ENCODE assay signal across 7 mouse cellular contexts in the genomic region with DNA sequence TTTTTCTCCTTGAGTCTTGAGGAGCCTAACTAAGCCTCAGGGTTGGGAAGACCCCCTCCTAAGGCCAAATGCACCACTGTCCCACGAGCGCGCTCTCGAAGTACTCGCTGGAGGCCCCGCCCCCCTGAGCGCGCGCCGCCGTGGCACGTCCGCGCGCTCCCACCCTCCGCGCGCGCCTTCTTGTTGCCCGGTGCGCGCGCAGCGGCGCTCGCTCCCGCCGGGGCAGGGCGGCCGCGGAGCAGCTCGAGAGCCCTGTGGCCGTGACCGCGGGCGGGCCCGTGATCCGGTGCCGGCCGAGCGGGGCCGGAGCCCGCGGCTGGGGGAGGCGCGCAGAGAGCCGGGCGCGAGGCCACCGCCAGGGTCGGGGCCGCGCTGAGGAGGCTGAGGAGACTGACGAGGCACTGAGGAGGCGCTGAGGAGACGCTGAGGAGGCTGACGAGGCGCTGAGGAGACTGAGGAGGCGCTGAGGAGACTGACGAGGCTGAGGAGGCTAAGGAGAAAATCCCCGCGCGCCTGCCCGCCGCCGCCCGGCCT. TPM values are rescaled to one million over a fixed set of nuclear protein-coding genes. Genes with fewer than 3 reads are reported as not detected.
A peak's percentile ranks its signal among the peaks of the same experiment; 100 is the strongest.
DNase-seq lines count a peak whose midpoint lies in the region; ATAC-seq and TF ChIP-seq lines count a peak whose summit lies in the region.

A gene (plus strand): TSS at position 207 of the 534 bp plus-strand sequence.

- DNase-seq in heart, embryonic 10.5 days (ENCODE audit: low spot score): peak; percentile 87
- peak; percentile 91 for DNase-seq in limb, embryonic 14.5 days (ENCODE audit: low spot score)
- peak; percentile 36 to 65 for DNase-seq in spleen, postnatal 14 days (ENCODE audit: low spot score in 2 of 2)

- no peak for TF ChIP-seq CTCF in bone marrow, adult 2 months (IDR thresholded peaks at IDR 0.05; ENCODE audit: control insufficient read depth, insufficient read depth, low read length)

- H3K9me3 ChIP-seq in embryonic facial prominence, embryonic 13.5 days: no peaks in the 10 kb centered on the region
- H3K9me3 ChIP-seq in heart, embryonic 10.5 days: no peaks in the 10 kb centered on the region
- no peaks in the 10 kb centered on the region for H3K9me3 ChIP-seq in kidney, embryonic 14.5 days (ENCODE audit: control insufficient read depth, low read length)
- H3K9me3 ChIP-seq in limb, embryonic 14.5 days (ENCODE audit: control insufficient read depth, low read length): no peaks in the 10 kb centered on the region
- H3K9me3 ChIP-seq in midbrain, embryonic 16.5 days (replicated peaks; ENCODE audit: control insufficient read depth, low read length, poor library complexity, severe bottlenecking): no peaks in the 10 kb centered on the region

- H3K27ac ChIP-seq in bone marrow, adult 2 months (ENCODE audit: control insufficient read depth, insufficient read depth, low read depth, low read length, poor library complexity): peak within 1 kb of the TSS; percentile 61; the same call in 1 of the 2 replicates
- peak within 1 kb of the TSS; percentile 98 for H3K27ac ChIP-seq in embryonic facial prominence, embryonic 13.5 days
- H3K27ac ChIP-seq in heart, embryonic 10.5 days: peak within 1 kb of the TSS; percentile 98
- H3K27ac ChIP-seq in kidney, embryonic 14.5 days (ENCODE audit: low read depth, low read length): peak within 1 kb of the TSS; percentile 96
- H3K27ac ChIP-seq in limb, embryonic 14.5 days (replicated peaks; ENCODE audit: low read depth, low read length): peak within 1 kb of the TSS; percentile 93
- peak within 1 kb of the TSS; percentile 98 for H3K27ac ChIP-seq in midbrain, embryonic 16.5 days (ENCODE audit: low read length)

- peak within 1 kb of the TSS; percentile 67 for H3K4me3 ChIP-seq in bone marrow, adult 2 months (replicated peaks; ENCODE audit: control insufficient read depth, low read depth, low read length)
- H3K4me3 ChIP-seq in embryonic facial prominence, embryonic 13.5 days: peak within 1 kb of the TSS; percentile 94
- H3K4me3 ChIP-seq in heart, embryonic 10.5 days: peak within 1 kb of the TSS; percentile 89
- peak within 1 kb of the TSS; percentile 94 for H3K4me3 ChIP-seq in kidney, embryonic 14.5 days (ENCODE audit: low read length)
- H3K4me3 ChIP-seq in limb, embryonic 14.5 days (replicated peaks; ENCODE audit: low read length): peak within 1 kb of the TSS; percentile 89
- peak within 1 kb of the TSS; percentile 97 for H3K4me3 ChIP-seq in midbrain, embryonic 16.5 days (ENCODE audit: low read depth, low read length)

- peak within 1 kb of the TSS; percentile 95 for H3K9ac ChIP-seq in embryonic facial prominence, embryonic 13.5 days
- H3K9ac ChIP-seq in kidney, embryonic 14.5 days (ENCODE audit: low read depth, low read length): peak within 1 kb of the TSS; percentile 96
- H3K9ac ChIP-seq in limb, embryonic 14.5 days (ENCODE audit: low read depth, low read length, severe bottlenecking): peak within 1 kb of the TSS; percentile 97
- H3K9ac ChIP-seq in midbrain, embryonic 16.5 days (ENCODE audit: low read depth, low read length): peak within 1 kb of the TSS; percentile 99

- H3K4me2 ChIP-seq in embryonic facial prominence, embryonic 13.5 days: peak within 1 kb of the TSS; percentile 83
- peak within 1 kb of the TSS; percentile 73 for H3K4me2 ChIP-seq in kidney, embryonic 14.5 days (replicated peaks; ENCODE audit: low read depth, low read length)
- H3K4me2 ChIP-seq in limb, embryonic 14.5 days (replicated peaks; ENCODE audit: low read depth, low read length, severe bottlenecking): peak within 1 kb of the TSS; percentile 82
- peak within 1 kb of the TSS; percentile 74 for H3K4me2 ChIP-seq in midbrain, embryonic 16.5 days (ENCODE audit: low read length)

- TF ChIP-seq POLR2A in bone marrow, adult 2 months (IDR thresholded peaks at IDR 0.05; ENCODE audit: borderline replicate concordance, control insufficient read depth, low read depth, low read length): no peak
- TF ChIP-seq POLR2A in limb, embryonic 14.5 days (IDR thresholded peaks at IDR 0.05; ENCODE audit: borderline replicate concordance, extremely low read depth, insufficient read depth, insufficient read length): peak; percentile 80; the same call in 1 of the 2 replicates

- peak; percentile 91 for ATAC-seq in embryonic facial prominence, embryonic 13.5 days (ENCODE audit: insufficient number of reproducible peaks, insufficient read depth, low FRiP score, low TSS enrichment, low read depth)
- ATAC-seq in kidney, embryonic 14.5 days (ENCODE audit: low FRiP score, low TSS enrichment): peak; percentile 96
- peak; percentile 86 for ATAC-seq in limb, embryonic 14.5 days (ENCODE audit: low FRiP score, low read depth)
- ATAC-seq in midbrain, embryonic 16.5 days: peak; percentile 93

- no peaks in the 10 kb centered on the region for H3K27me3 ChIP-seq in embryonic facial prominence, embryonic 13.5 days
- no peaks in the 10 kb centered on the region for H3K27me3 ChIP-seq in heart, embryonic 10.5 days (ENCODE audit: insufficient read depth, poor library complexity, severe bottlenecking)
- no peaks in the 10 kb centered on the region for H3K27me3 ChIP-seq in kidney, embryonic 14.5 days (ENCODE audit: control insufficient read depth, insufficient read depth, low read length)
- H3K27me3 ChIP-seq in limb, embryonic 14.5 days (ENCODE audit: control insufficient read depth, insufficient read depth, low read length): no peaks in the 10 kb centered on the region
- no peaks in the 10 kb centered on the region for H3K27me3 ChIP-seq in midbrain, embryonic 16.5 days (ENCODE audit: control insufficient read depth, insufficient read depth, low read depth, low read length)

- 3% methylated on average over 67 of the region's 67 CpGs for WGBS in bone marrow, adult 2 months
- WGBS in embryonic facial prominence, embryonic 13.5 days: under 1% methylated on average over 67 of the region's 67 CpGs
- under 1% methylated on average over 64 of the region's 67 CpGs for WGBS in heart, embryonic 10.5 days
- WGBS in kidney, embryonic 14.5 days: under 1% methylated on average over 61 of the region's 67 CpGs
- WGBS in limb, embryonic 14.5 days: 1% methylated on average over 54 of the region's 67 CpGs
- under 1% methylated on average over 58 of the region's 67 CpGs for WGBS in midbrain, embryonic 16.5 days

- H3K4me1 ChIP-seq in bone marrow, adult 2 months (ENCODE audit: control insufficient read depth, insufficient read depth, low read length): no peaks in the 10 kb centered on the region
- peaks cover 14% of the 10 kb centered on the region for H3K4me1 ChIP-seq in embryonic facial prominence, embryonic 13.5 days
- H3K4me1 ChIP-seq in heart, embryonic 10.5 days: peaks cover 13% of the 10 kb centered on the region
- no peaks in the 10 kb centered on the region for H3K4me1 ChIP-seq in kidney, embryonic 14.5 days (ENCODE audit: control insufficient read depth, insufficient read depth, low read length)
- peaks cover 9% of the 10 kb centered on the region; the same call in 1 of the 2 replicates for H3K4me1 ChIP-seq in limb, embryonic 14.5 days (ENCODE audit: control insufficient read depth, insufficient read depth, low read length)
- peaks cover 24% of the 10 kb centered on the region for H3K4me1 ChIP-seq in midbrain, embryonic 16.5 days (ENCODE audit: control insufficient read depth, insufficient read depth, low read length)

- H3K36me3 ChIP-seq in embryonic facial prominence, embryonic 13.5 days: no peaks in the 10 kb centered on the region
- no peaks in the 10 kb centered on the region for H3K36me3 ChIP-seq in heart, embryonic 10.5 days
- no peaks in the 10 kb centered on the region for H3K36me3 ChIP-seq in kidney, embryonic 14.5 days (ENCODE audit: control insufficient read depth, insufficient read depth, low read length)
- no peaks in the 10 kb centered on the region for H3K36me3 ChIP-seq in limb, embryonic 14.5 days (ENCODE audit: control insufficient read depth, insufficient read depth, low read length)
- no peaks in the 10 kb centered on the region for H3K36me3 ChIP-seq in midbrain, embryonic 16.5 days (ENCODE audit: control insufficient read depth, insufficient read depth, low read length)

RNA-seq across cellular contexts. Expression of the gene that starts here (rescaled TPM):
- 0.99 and 1.2 TPM in 2 replicates for polyA plus RNA-seq in bone marrow, adult 2 months (2011; ENCODE audit: insufficient read depth, insufficient read length, low replicate concordance, missing spikeins)
- polyA plus RNA-seq in embryonic facial prominence, embryonic 13.5 days (2015; fragmentation: Nextera tagmentation; extraction: Ambion mirVana): 5.6 and 5.8 TPM in 2 replicates
- 3.9 and 4.9 TPM in 2 replicates for polyA plus RNA-seq in heart, embryonic 10.5 days (2016; fragmentation: Nextera tagmentation; extraction: Ambion mirVana)
- polyA plus RNA-seq in kidney, embryonic 14.5 days (2014; fragmentation: Nextera tagmentation; extraction: Ambion mirVana): 5.1 and 7.3 TPM in 2 replicates
- polyA plus RNA-seq in limb, embryonic 14.5 days (2012; rRNA removed): 11.1 and 13.0 TPM in 2 replicates
- polyA plus RNA-seq in limb, embryonic 14.5 days (2014; fragmentation: Nextera tagmentation; extraction: Ambion mirVana): 10.6 and 11.5 TPM in 2 replicates
- 12.9 and 13.8 TPM in 2 replicates for polyA plus RNA-seq in midbrain, embryonic 16.5 days (2015; fragmentation: Nextera tagmentation; extraction: Ambion mirVana)

Comparison
In these comparisons a context has a peak if more than half of its experiments do, and no peak if none do; other contexts are left out.
1. Peak in every context shown above with its lines: DNase-seq, ATAC-seq, H3K4me3 ChIP-seq and H3K27ac ChIP-seq.